Mouse (Mus musculus): Measurements from ENCODE around the gene Calm2.

The Calm2 gene

GRCm38 (mm10) chr17:87458911-87459749 lies 12.4 kb upstream of the Calm2 start:
- DNase-seq, result no peak

GRCm38 (mm10) chr17:87457961-87458360 lies 11.2 kb upstream of the Calm2 start:
- DNase-seq, result no peak

- DNase-seq, result no peak
Observed at GRCm38 (mm10) chr17:87454121-87454520, 7.4 kb upstream of the Calm2 start.

GRCm38 (mm10) chr17:87453336-87453735 lies 6.6 kb upstream of the Calm2 start:
- DNase-seq, result no peak

- DNase-seq, result no peak
Observed at GRCm38 (mm10) chr17:87448881-87449280, 2.1 kb upstream of the Calm2 start.

- no peak for DNase-seq
Observed at GRCm38 (mm10) chr17:87448339-87448738, 1.6 kb upstream of the Calm2 start.

- DNase-seq, result no peak
Observed at GRCm38 (mm10) chr17:87447612-87448200, 971 bp upstream of the Calm2 start.

GRCm38 (mm10) chr17:87445917-87446766 lies 593 bp downstream of the Calm2 start:
- DNase-seq, result peak; percentile 89

GRCm38 (mm10) chr17:87445337-87445916 lies 1.3 kb downstream of the Calm2 start:
- DNase-seq, result no peak

GRCm38 (mm10) chr17:87444763-87445162 lies 2.0 kb downstream of the Calm2 start:
- no peak for DNase-seq

- DNase-seq, result no peak
Observed at GRCm38 (mm10) chr17:87441537-87441936, 5.2 kb downstream of the Calm2 start.

GRCm38 (mm10) chr17:87439441-87439840 lies 7.3 kb downstream of the Calm2 start:
- no peak for DNase-seq

GRCm38 (mm10) chr17:87433929-87434328 lies 12.8 kb downstream of the Calm2 start:
- no peak for DNase-seq

- no peak for DNase-seq
Observed at GRCm38 (mm10) chr17:87432743-87433142, 14.0 kb downstream of the Calm2 start.

GRCm38 (mm10) chr17:87432314-87432713 lies 14.4 kb downstream of the Calm2 start:
- no peak for DNase-seq

GRCm38 (mm10) chr17:87429431-87429830 lies 17.3 kb downstream of the Calm2 start:
- DNase-seq, result no peak

- no peak for DNase-seq
Observed at GRCm38 (mm10) chr17:87427511-87427910, 19.2 kb downstream of the Calm2 start, which contains the start of gene Stpg4. Gene Stpg4 (minus strand): TSS chr17:87427741.

- no peak for DNase-seq
Observed at GRCm38 (mm10) chr17:87418082-87418481, 28.7 kb downstream of the Calm2 start.

GRCm38 (mm10) chr17:87406646-87407045 lies 40.1 kb downstream of the Calm2 start:
- no peak for DNase-seq

GRCm38 (mm10) chr17:87405576-87405975 lies 41.2 kb downstream of the Calm2 start:
- DNase-seq, result no peak

- no peak for DNase-seq
Observed at GRCm38 (mm10) chr17:87403462-87403861, 43.3 kb downstream of the Calm2 start.

- no peak for DNase-seq
Observed at GRCm38 (mm10) chr17:87402444-87402843, 44.3 kb downstream of the Calm2 start.

GRCm38 (mm10) chr17:87397088-87397487 lies 49.6 kb downstream of the Calm2 start:
- DNase-seq, result no peak
